Mouse (Mus musculus): Measurements from ENCODE around the gene Ctf2. TPM values are rescaled to one million over a fixed set of nuclear protein-coding genes. Genes with fewer than 3 reads are reported as not detected.

Gene Ctf2
- polyA plus RNA-seq, 1 experiment from 2014 or later: 0.27 TPM

- Histone ChIP-seq H3K9ac (replicated peaks; ENCODE audit: low read depth, low read length) (no peak overlapping the region), H3K9me3 (ENCODE audit: control insufficient read depth, low read length) (no peaks in the 10 kb centered on the region), H3K36me3 (ENCODE audit: control insufficient read depth, insufficient read depth, low read length) (no peaks in the 10 kb centered on the region), H3K4me2 (ENCODE audit: low read depth, low read length) (no peak overlapping the region), H3K4me1 (ENCODE audit: control insufficient read depth, insufficient read depth, low read length) (no peaks in the 10 kb centered on the region), H3K27me3 (ENCODE audit: control insufficient read depth, insufficient read depth, low read length) (no peaks in the 10 kb centered on the region), H3K27ac (ENCODE audit: low read depth, low read length) (no peak overlapping the region), H3K4me3 (ENCODE audit: low read depth, low read length) (no peak overlapping the region)
- no peak for ATAC-seq (ENCODE audit: low read depth)
- 81% methylated on average over 11 of the region's 11 CpGs for WGBS
Measured at GRCm38 (mm10) chr7:127686740-127687449, 45.1 kb downstream of the Ctf2 start.

- 72% methylated on average over 14 of the region's 14 CpGs for WGBS
- H3K27ac ChIP-seq (ENCODE audit: low read depth, low read length): no peak overlapping the region
Measured at GRCm38 (mm10) chr7:127685304-127686018, 46.5 kb downstream of the Ctf2 start.

GRCm38 (mm10) chr7:127681888-127682553, 49.9 kb downstream of the Ctf2 start:
- H3K4me1 ChIP-seq (ENCODE audit: control insufficient read depth, insufficient read depth, low read length): no peaks in the 10 kb centered on the region
- 86% methylated on average over 8 of the region's 8 CpGs for WGBS
- H3K4me2 ChIP-seq (ENCODE audit: low read depth, low read length): no peak overlapping the region
- no peak overlapping the region for H3K9ac ChIP-seq (replicated peaks; ENCODE audit: low read depth, low read length)
- no peaks in the 10 kb centered on the region for H3K9me3 ChIP-seq (ENCODE audit: control insufficient read depth, low read length)
- ATAC-seq (ENCODE audit: low read depth): no peak
- H3K4me3 ChIP-seq (ENCODE audit: low read depth, low read length): no peak overlapping the region
- no peaks in the 10 kb centered on the region for H3K27me3 ChIP-seq (ENCODE audit: control insufficient read depth, insufficient read depth, low read length)
- H3K36me3 ChIP-seq (ENCODE audit: control insufficient read depth, insufficient read depth, low read length): no peaks in the 10 kb centered on the region
- H3K27ac ChIP-seq (ENCODE audit: low read depth, low read length): no peak overlapping the region

More at GRCm38 (mm10) chr7:127685304-127686018, 46.5 kb downstream of the Ctf2 start:
- Histone ChIP-seq H3K4me2 (ENCODE audit: low read depth, low read length) (no peak overlapping the region), H3K9ac (replicated peaks; ENCODE audit: low read depth, low read length) (no peak overlapping the region), H3K27me3 (ENCODE audit: control insufficient read depth, insufficient read depth, low read length) (no peaks in the 10 kb centered on the region), H3K36me3 (ENCODE audit: control insufficient read depth, insufficient read depth, low read length) (no peaks in the 10 kb centered on the region), H3K4me1 (ENCODE audit: control insufficient read depth, insufficient read depth, low read length) (no peaks in the 10 kb centered on the region), H3K9me3 (ENCODE audit: control insufficient read depth, low read length) (no peaks in the 10 kb centered on the region), H3K4me3 (ENCODE audit: low read depth, low read length) (no peak overlapping the region)
- no peak for ATAC-seq (ENCODE audit: low read depth)

GRCm38 (mm10) chr7:127680541-127680940, 51.4 kb downstream of the Ctf2 start:
- Histone ChIP-seq H3K9ac (replicated peaks; ENCODE audit: low read depth, low read length) (no peak overlapping the region), H3K27ac (ENCODE audit: low read depth, low read length) (no peak overlapping the region), H3K36me3 (ENCODE audit: control insufficient read depth, insufficient read depth, low read length) (no peaks in the 10 kb centered on the region), H3K4me3 (ENCODE audit: low read depth, low read length) (no peak overlapping the region), H3K4me2 (ENCODE audit: low read depth, low read length) (no peak overlapping the region), H3K9me3 (ENCODE audit: control insufficient read depth, low read length) (no peaks in the 10 kb centered on the region), H3K4me1 (ENCODE audit: control insufficient read depth, insufficient read depth, low read length) (no peaks in the 10 kb centered on the region), H3K27me3 (ENCODE audit: control insufficient read depth, insufficient read depth, low read length) (no peaks in the 10 kb centered on the region)
- no peak for ATAC-seq (ENCODE audit: low read depth)
- WGBS: 92% methylated on average over 13 of the region's 13 CpGs

- 67% methylated on average over 2 of the region's 2 CpGs for WGBS
Measured at GRCm38 (mm10) chr7:127678811-127679210, 53.2 kb downstream of the Ctf2 start.

GRCm38 (mm10) chr7:127677609-127678008, 54.4 kb downstream of the Ctf2 start:
- Histone ChIP-seq H3K4me3 (ENCODE audit: low read depth, low read length) (no peak overlapping the region), H3K9me3 (ENCODE audit: control insufficient read depth, low read length) (no peaks in the 10 kb centered on the region), H3K4me1 (ENCODE audit: control insufficient read depth, insufficient read depth, low read length) (no peaks in the 10 kb centered on the region), H3K27ac (ENCODE audit: low read depth, low read length) (no peak overlapping the region), H3K9ac (replicated peaks; ENCODE audit: low read depth, low read length) (no peak overlapping the region), H3K36me3 (ENCODE audit: control insufficient read depth, insufficient read depth, low read length) (no peaks in the 10 kb centered on the region), H3K4me2 (ENCODE audit: low read depth, low read length) (no peak overlapping the region), H3K27me3 (ENCODE audit: control insufficient read depth, insufficient read depth, low read length) (no peaks in the 10 kb centered on the region)
- no peak for ATAC-seq (ENCODE audit: low read depth)
- WGBS: 86% methylated on average over 4 of the region's 4 CpGs

More at GRCm38 (mm10) chr7:127678811-127679210, 53.2 kb downstream of the Ctf2 start:
- no peaks in the 10 kb centered on the region for H3K4me1 ChIP-seq (ENCODE audit: control insufficient read depth, insufficient read depth, low read length)
- no peaks in the 10 kb centered on the region for H3K9me3 ChIP-seq (ENCODE audit: control insufficient read depth, low read length)
- ATAC-seq (ENCODE audit: low read depth): no peak
- H3K36me3 ChIP-seq (ENCODE audit: control insufficient read depth, insufficient read depth, low read length): no peaks in the 10 kb centered on the region
- H3K4me2 ChIP-seq (ENCODE audit: low read depth, low read length): no peak overlapping the region
- H3K4me3 ChIP-seq (ENCODE audit: low read depth, low read length): no peak overlapping the region
- H3K9ac ChIP-seq (replicated peaks; ENCODE audit: low read depth, low read length): no peak overlapping the region
- H3K27ac ChIP-seq (ENCODE audit: low read depth, low read length): no peak overlapping the region
- H3K27me3 ChIP-seq (ENCODE audit: control insufficient read depth, insufficient read depth, low read length): no peaks in the 10 kb centered on the region

GRCm38 (mm10) chr7:127677077-127677476, 54.9 kb downstream of the Ctf2 start:
- ATAC-seq (ENCODE audit: low read depth): no peak
- H3K36me3 ChIP-seq (ENCODE audit: control insufficient read depth, insufficient read depth, low read length): no peaks in the 10 kb centered on the region
- no peak overlapping the region for H3K4me2 ChIP-seq (ENCODE audit: low read depth, low read length)
- no peak overlapping the region for H3K9ac ChIP-seq (replicated peaks; ENCODE audit: low read depth, low read length)
- H3K4me3 ChIP-seq (ENCODE audit: low read depth, low read length): no peak overlapping the region
- H3K4me1 ChIP-seq (ENCODE audit: control insufficient read depth, insufficient read depth, low read length): no peaks in the 10 kb centered on the region
- no peak overlapping the region for H3K27ac ChIP-seq (ENCODE audit: low read depth, low read length)
- WGBS: 70% methylated on average over 6 of the region's 6 CpGs
- H3K27me3 ChIP-seq (ENCODE audit: control insufficient read depth, insufficient read depth, low read length): no peaks in the 10 kb centered on the region
- no peaks in the 10 kb centered on the region for H3K9me3 ChIP-seq (ENCODE audit: control insufficient read depth, low read length)

- no peaks in the 10 kb centered on the region for H3K27me3 ChIP-seq (ENCODE audit: control insufficient read depth, insufficient read depth, low read length)
- 83% methylated on average over 9 of the region's 9 CpGs for WGBS
- ATAC-seq (ENCODE audit: low read depth): peak; percentile 44; the same call in 1 of the 2 replicates
Measured at GRCm38 (mm10) chr7:127675391-127675811, 56.6 kb downstream of the Ctf2 start.

GRCm38 (mm10) chr7:127674977-127675376, 57.0 kb downstream of the Ctf2 start:
- no peaks in the 10 kb centered on the region for H3K4me1 ChIP-seq (ENCODE audit: control insufficient read depth, insufficient read depth, low read length)
- H3K27ac ChIP-seq (ENCODE audit: low read depth, low read length): peak overlapping the region; percentile 6; the same call in 1 of the 2 replicates
- 4% methylated on average over 5 of the region's 5 CpGs for WGBS
- peak; percentile 66 for ATAC-seq (ENCODE audit: low read depth)
- no peak overlapping the region for H3K4me2 ChIP-seq (ENCODE audit: low read depth, low read length)
- no peak overlapping the region for H3K9ac ChIP-seq (replicated peaks; ENCODE audit: low read depth, low read length)
- H3K4me3 ChIP-seq (ENCODE audit: low read depth, low read length): no peak overlapping the region
- no peaks in the 10 kb centered on the region for H3K9me3 ChIP-seq (ENCODE audit: control insufficient read depth, low read length)
- no peaks in the 10 kb centered on the region for H3K27me3 ChIP-seq (ENCODE audit: control insufficient read depth, insufficient read depth, low read length)
- H3K36me3 ChIP-seq (ENCODE audit: control insufficient read depth, insufficient read depth, low read length): no peaks in the 10 kb centered on the region

More at GRCm38 (mm10) chr7:127675391-127675811, 56.6 kb downstream of the Ctf2 start:
- H3K4me2 ChIP-seq (ENCODE audit: low read depth, low read length): no peak overlapping the region
- H3K36me3 ChIP-seq (ENCODE audit: control insufficient read depth, insufficient read depth, low read length): no peaks in the 10 kb centered on the region
- peak overlapping the region; percentile 6; the same call in 1 of the 2 replicates for H3K27ac ChIP-seq (ENCODE audit: low read depth, low read length)
- H3K9ac ChIP-seq (replicated peaks; ENCODE audit: low read depth, low read length): no peak overlapping the region
- H3K4me3 ChIP-seq (ENCODE audit: low read depth, low read length): no peak overlapping the region
- no peaks in the 10 kb centered on the region for H3K4me1 ChIP-seq (ENCODE audit: control insufficient read depth, insufficient read depth, low read length)
- H3K9me3 ChIP-seq (ENCODE audit: control insufficient read depth, low read length): no peaks in the 10 kb centered on the region
